Mouse (Mus musculus) embryonic facial prominence, embryonic 11.5 days (tissue): ENCODE data around the gene Padi2. TPM values are rescaled to one million over a fixed set of nuclear protein-coding genes. Genes with fewer than 3 reads are reported as not detected.

Experiments
- polyA plus RNA-seq: library from polyadenylated mRNA; unstranded; fragments of >200 nt; fragmentation: Nextera tagmentation; extraction: Ambion mirVana; gene quantifications from 2 replicates; pipeline ENCODE4 v1.2.1, GENCODE M21; 2014

The Padi2 gene
- polyA plus RNA-seq, 1 experiment from 2014 or later = 2.4 TPM

Other genes with a start within 250 kb of the Padi2 start
- 8.7 and 10.5 TPM in 2 replicates for gene Arhgef10l, start 240.3 kb upstream of the Padi2 start, polyA plus RNA-seq
- 69.8 and 87.5 TPM in 2 replicates for gene Rcc2, start 205.8 kb upstream of the Padi2 start, polyA plus RNA-seq
- not detected in 2 replicates for gene Padi6, start 163.7 kb upstream of the Padi2 start, polyA plus RNA-seq
- gene Padi4, start 132.1 kb upstream of the Padi2 start, polyA plus RNA-seq = 0.18 and 0.20 TPM in 2 replicates
- not detected in 2 replicates for gene Padi3, start 95.7 kb upstream of the Padi2 start, polyA plus RNA-seq
- gene Padi1, start 60.6 kb upstream of the Padi2 start, polyA plus RNA-seq = 0.07 and 0.13 TPM in 2 replicates
- gene Sdhb, start 54.9 kb downstream of the Padi2 start, polyA plus RNA-seq = 428 and 430 TPM in 2 replicates
- 19.8 and 26.1 TPM in 2 replicates for gene Atp13a2, start 80.5 kb downstream of the Padi2 start, polyA plus RNA-seq
- 409 and 469 TPM in 2 replicates for gene Mfap2, start 104.1 kb downstream of the Padi2 start, polyA plus RNA-seq
- 6.8 and 7.5 TPM in 2 replicates for gene Crocc, start 154.2 kb downstream of the Padi2 start, polyA plus RNA-seq
- 57.0 and 64.9 TPM in 2 replicates for gene Necap2, start 172.0 kb downstream of the Padi2 start, polyA plus RNA-seq
- gene Spata21, start 182.0 kb downstream of the Padi2 start, polyA plus RNA-seq = not detected in 2 replicates
- gene Szrd1, start 233.4 kb downstream of the Padi2 start, polyA plus RNA-seq = 36.3 and 36.6 TPM in 2 replicates
- gene Fbxo42, start 241.6 kb downstream of the Padi2 start, polyA plus RNA-seq = 23.7 and 25.2 TPM in 2 replicates